Mouse (Mus musculus): Measurements from ENCODE around the gene Fancf. TPM values are rescaled to one million over a fixed set of nuclear protein-coding genes. Genes with fewer than 3 reads are reported as not detected.

Gene Fancf
- total and polyA plus RNA-seq, 2 experiments = 4.9 to 6.0 TPM

- TF ChIP-seq POLR2A (IDR thresholded peaks at IDR 0.05; ENCODE audit: extremely low read depth, insufficient read depth, low read length) (no peak), CTCF (IDR thresholded peaks at IDR 0.05; ENCODE audit: low read depth, low read length) (no peak)
- Histone ChIP-seq H3K79me2 (ENCODE audit: control insufficient read depth, insufficient read depth, low read length) (no peaks in the 10 kb centered on the region), H3K36me3 (ENCODE audit: control insufficient read depth, insufficient read depth, low read length) (no peaks in the 10 kb centered on the region), H3K4me1 (ENCODE audit: control insufficient read depth, insufficient read depth, low read length) (no peaks in the 10 kb centered on the region), H3K4me3 (ENCODE audit: insufficient read depth, low read depth, low read length) (no peak overlapping the region), H3K9ac (ENCODE audit: low read depth, low read length) (no peak overlapping the region), H3K27ac (replicated peaks; ENCODE audit: insufficient read depth, low read depth, low read length) (no peak overlapping the region), H3K27me3 (ENCODE audit: control insufficient read depth, insufficient read depth, low read length) (no peaks in the 10 kb centered on the region)
- WGBS = 87% methylated on average over 7 of the region's 7 CpGs
- no peak for DNase-seq (ENCODE audit: extremely low read depth, low read depth, low spot score)
Observed at GRCm38 (mm10) chr7:51840515-51840914, 21.6 kb downstream of the Fancf start.

- H3K4me3 ChIP-seq (ENCODE audit: insufficient read depth, low read depth, low read length) = no peak overlapping the region
- H3K27ac ChIP-seq (replicated peaks; ENCODE audit: insufficient read depth, low read depth, low read length) = no peak overlapping the region
- no peaks in the 10 kb centered on the region for H3K27me3 ChIP-seq (ENCODE audit: control insufficient read depth, insufficient read depth, low read length)
- WGBS = 75% methylated on average over 7 of the region's 7 CpGs
- no peak for DNase-seq (ENCODE audit: extremely low read depth, low read depth, low spot score)
- no peaks in the 10 kb centered on the region for H3K4me1 ChIP-seq (ENCODE audit: control insufficient read depth, insufficient read depth, low read length)
- H3K9ac ChIP-seq (ENCODE audit: low read depth, low read length) = no peak overlapping the region
- H3K79me2 ChIP-seq (ENCODE audit: control insufficient read depth, insufficient read depth, low read length) = no peaks in the 10 kb centered on the region
- no peaks in the 10 kb centered on the region for H3K36me3 ChIP-seq (ENCODE audit: control insufficient read depth, insufficient read depth, low read length)
- TF ChIP-seq POLR2A (IDR thresholded peaks at IDR 0.05; ENCODE audit: extremely low read depth, insufficient read depth, low read length) (no peak), CTCF (IDR thresholded peaks at IDR 0.05; ENCODE audit: low read depth, low read length) (no peak)
Observed at GRCm38 (mm10) chr7:51831917-51832316, 30.1 kb downstream of the Fancf start.

GRCm38 (mm10) chr7:51823562-51824338 lies 38.3 kb downstream of the Fancf start:
- DNase-seq (ENCODE audit: extremely low read depth, low read depth, low spot score) = no peak
- no peak for TF ChIP-seq POLR2A (IDR thresholded peaks at IDR 0.05; ENCODE audit: extremely low read depth, insufficient read depth, low read length)
- TF ChIP-seq CTCF (IDR thresholded peaks at IDR 0.05; ENCODE audit: low read depth, low read length) = no peak
- H3K27me3 ChIP-seq (ENCODE audit: control insufficient read depth, insufficient read depth, low read length) = no peaks in the 10 kb centered on the region
- no peaks in the 10 kb centered on the region for H3K36me3 ChIP-seq (ENCODE audit: control insufficient read depth, insufficient read depth, low read length)
- 79% methylated on average over 7 of the region's 7 CpGs for WGBS
- no peak overlapping the region for H3K4me3 ChIP-seq (ENCODE audit: insufficient read depth, low read depth, low read length)
- no peaks in the 10 kb centered on the region for H3K79me2 ChIP-seq (ENCODE audit: control insufficient read depth, insufficient read depth, low read length)
- no peak overlapping the region for H3K9ac ChIP-seq (ENCODE audit: low read depth, low read length)
- H3K4me1 ChIP-seq (ENCODE audit: control insufficient read depth, insufficient read depth, low read length) = no peaks in the 10 kb centered on the region
- no peak overlapping the region for H3K27ac ChIP-seq (replicated peaks; ENCODE audit: insufficient read depth, low read depth, low read length)

- WGBS = 60% methylated on average over 2 of the region's 2 CpGs
- TF ChIP-seq CTCF (IDR thresholded peaks at IDR 0.05; ENCODE audit: low read depth, low read length) = no peak
- TF ChIP-seq POLR2A (IDR thresholded peaks at IDR 0.05; ENCODE audit: extremely low read depth, insufficient read depth, low read length) = no peak
Observed at GRCm38 (mm10) chr7:51821467-51821866, 40.6 kb downstream of the Fancf start.

GRCm38 (mm10) chr7:51819891-51820290 lies 42.2 kb downstream of the Fancf start:
- Histone ChIP-seq H3K27me3 (ENCODE audit: control insufficient read depth, insufficient read depth, low read length) (no peaks in the 10 kb centered on the region), H3K79me2 (ENCODE audit: control insufficient read depth, insufficient read depth, low read length) (no peaks in the 10 kb centered on the region), H3K9ac (ENCODE audit: low read depth, low read length) (no peak overlapping the region), H3K36me3 (ENCODE audit: control insufficient read depth, insufficient read depth, low read length) (no peaks in the 10 kb centered on the region), H3K27ac (replicated peaks; ENCODE audit: insufficient read depth, low read depth, low read length) (no peak overlapping the region), H3K4me3 (ENCODE audit: insufficient read depth, low read depth, low read length) (no peak overlapping the region), H3K4me1 (ENCODE audit: control insufficient read depth, insufficient read depth, low read length) (no peaks in the 10 kb centered on the region)
- WGBS = 49% methylated on average over 1 of the region's 1 CpGs
- no peak for TF ChIP-seq CTCF (IDR thresholded peaks at IDR 0.05; ENCODE audit: low read depth, low read length)
- TF ChIP-seq POLR2A (IDR thresholded peaks at IDR 0.05; ENCODE audit: extremely low read depth, insufficient read depth, low read length) = no peak
- DNase-seq (ENCODE audit: extremely low read depth, low read depth, low spot score) = no peak

More at GRCm38 (mm10) chr7:51821467-51821866, 40.6 kb downstream of the Fancf start:
- Histone ChIP-seq H3K27me3 (ENCODE audit: control insufficient read depth, insufficient read depth, low read length) (no peaks in the 10 kb centered on the region), H3K9ac (ENCODE audit: low read depth, low read length) (no peak overlapping the region), H3K36me3 (ENCODE audit: control insufficient read depth, insufficient read depth, low read length) (no peaks in the 10 kb centered on the region), H3K4me1 (ENCODE audit: control insufficient read depth, insufficient read depth, low read length) (no peaks in the 10 kb centered on the region), H3K4me3 (ENCODE audit: insufficient read depth, low read depth, low read length) (no peak overlapping the region), H3K79me2 (ENCODE audit: control insufficient read depth, insufficient read depth, low read length) (no peaks in the 10 kb centered on the region), H3K27ac (replicated peaks; ENCODE audit: insufficient read depth, low read depth, low read length) (no peak overlapping the region)
- no peak for DNase-seq (ENCODE audit: extremely low read depth, low read depth, low spot score)
